Mouse (Mus musculus) ES-Bruce4 (cell line): Measurements from ENCODE around the gene Phlda2. TPM values are rescaled to one million over a fixed set of nuclear protein-coding genes. Genes with fewer than 3 reads are reported as not detected.

ENCODE experiments used
- H3K27ac ChIP-seq: 2 replicates; pipeline ENCODE4 v1.5.1; 2012; ENCODE audit warnings: low read length, inconsistent platforms; ENCODE audit not compliant: insufficient read depth
- H3K27me3 ChIP-seq: 2 replicates; pipeline ENCODE4 v1.6.1; 2012; ENCODE audit warnings: mild to moderate bottlenecking, low read length, inconsistent platforms; ENCODE audit not compliant: control insufficient read depth, poor library complexity, insufficient read depth, severe bottlenecking
- H3K36me3 ChIP-seq: 2 replicates; pipeline ENCODE4 v1.6.1; 2012; ENCODE audit warnings: inconsistent platforms, mild to moderate bottlenecking, low read length, moderate library complexity; ENCODE audit not compliant: control insufficient read depth, poor library complexity, insufficient read depth, severe bottlenecking
- H3K4me1 ChIP-seq: one replicate; pipeline ENCODE4 v1.8.1; 2011; ENCODE audit warnings: low read length; ENCODE audit not compliant: control insufficient read depth, insufficient read depth
- H3K4me3 ChIP-seq: 2 replicates; pipeline ENCODE4 v1.5.1; 2011; ENCODE audit warnings: low read depth, mild to moderate bottlenecking, low read length
- H3K9ac ChIP-seq: 2 replicates; pipeline ENCODE4 v1.6.1; 2012; ENCODE audit warnings: low read depth, mild to moderate bottlenecking, inconsistent platforms; ENCODE audit not compliant: poor library complexity, severe bottlenecking
- H3K9me3 ChIP-seq: replicated peaks from 2 replicates; pipeline ENCODE4 v1.6.1; 2012; ENCODE audit warnings: mild to moderate bottlenecking, low read length, inconsistent platforms; ENCODE audit not compliant: control insufficient read depth, poor library complexity, insufficient read depth, severe bottlenecking
- CTCF ChIP-seq: IDR thresholded peaks from one replicate; pipeline ENCODE4 v1.8.1; 2011; ENCODE audit warnings: low read depth, low read length
- EP300 ChIP-seq: IDR thresholded peaks from 2 replicates; pipeline ENCODE4 v1.6.1; 2011; ENCODE audit warnings: low read depth, low read length; ENCODE audit not compliant: insufficient read depth
- POLR2A ChIP-seq: IDR thresholded peaks from one replicate; pipeline ENCODE4 v1.8.1; 2011; ENCODE audit warnings: low read length; ENCODE audit not compliant: insufficient read depth
- polyA plus RNA-seq: library from polyadenylated mRNA; stranded (reverse); fragments of >200 nt; gene quantifications from 2 replicates; pipeline ENCODE4 v1.2.4, GENCODE M21; 2011; ENCODE audit warnings: low read depth; ENCODE audit not compliant: missing spikeins, insufficient read depth, insufficient read length

Gene Phlda2
- polyA plus RNA-seq, 1 experiment: 44.9 TPM

GRCm38 (mm10) chr7:143519333-143519732 is 16.4 kb upstream of the Phlda2 start:
- H3K36me3 ChIP-seq: peaks cover 55% of the 10 kb centered on the region

GRCm38 (mm10) chr7:143514416-143514768 is 11.4 kb upstream of the Phlda2 start:
- H3K9ac ChIP-seq: no peak overlapping the region
- H3K27me3 ChIP-seq: no peaks in the 10 kb centered on the region
- no peaks in the 10 kb centered on the region for H3K4me1 ChIP-seq
- no peaks in the 10 kb centered on the region for H3K9me3 ChIP-seq
- H3K4me3 ChIP-seq: no peak overlapping the region
- TF ChIP-seq POLR2A (no peak), CTCF (no peak), EP300 (no peak)
- H3K27ac ChIP-seq: no peak overlapping the region
- H3K36me3 ChIP-seq: peaks cover 34% of the 10 kb centered on the region

More at GRCm38 (mm10) chr7:143519333-143519732, 16.4 kb upstream of the Phlda2 start:
- H3K9me3 ChIP-seq: no peaks in the 10 kb centered on the region
- no peak overlapping the region for H3K4me3 ChIP-seq
- H3K9ac ChIP-seq: no peak overlapping the region
- H3K4me1 ChIP-seq: no peaks in the 10 kb centered on the region
- no peak for TF ChIP-seq CTCF
- no peak for TF ChIP-seq EP300
- TF ChIP-seq POLR2A: no peak
- no peaks in the 10 kb centered on the region for H3K27me3 ChIP-seq
- H3K27ac ChIP-seq: no peak overlapping the region

- Histone ChIP-seq H3K9me3 (no peaks in the 10 kb centered on the region), H3K27ac (no peak overlapping the region), H3K4me1 (no peaks in the 10 kb centered on the region), H3K4me3 (no peak overlapping the region), H3K36me3 (peaks cover 30% of the 10 kb centered on the region), H3K9ac (no peak overlapping the region), H3K27me3 (no peaks in the 10 kb centered on the region)
- TF ChIP-seq EP300 (no peak), CTCF (no peak), POLR2A (no peak)
Observed at GRCm38 (mm10) chr7:143513763-143514415, 10.9 kb upstream of the Phlda2 start.

GRCm38 (mm10) chr7:143511335-143511712 is 8.4 kb upstream of the Phlda2 start:
- Histone ChIP-seq H3K27me3 (no peaks in the 10 kb centered on the region), H3K4me1 (peaks cover under 1% of the 10 kb centered on the region), H3K36me3 (peaks cover 15% of the 10 kb centered on the region; the same call in 1 of the 2 replicates), H3K27ac (no peak overlapping the region), H3K9me3 (no peaks in the 10 kb centered on the region), H3K9ac (no peak overlapping the region), H3K4me3 (no peak overlapping the region)
- no peak for TF ChIP-seq POLR2A
- no peak for TF ChIP-seq CTCF
- TF ChIP-seq EP300: no peak

- Histone ChIP-seq H3K9ac (no peak overlapping the region), H3K27ac (no peak overlapping the region), H3K4me1 (peaks cover 3% of the 10 kb centered on the region), H3K9me3 (no peaks in the 10 kb centered on the region), H3K36me3 (peaks cover 13% of the 10 kb centered on the region; the same call in 1 of the 2 replicates), H3K4me3 (no peak overlapping the region), H3K27me3 (no peaks in the 10 kb centered on the region)
- TF ChIP-seq EP300 (no peak), CTCF (no peak), POLR2A (no peak)
Observed at GRCm38 (mm10) chr7:143510593-143511334, 7.8 kb upstream of the Phlda2 start.

GRCm38 (mm10) chr7:143509566-143509965 is 6.6 kb upstream of the Phlda2 start:
- no peaks in the 10 kb centered on the region for H3K9me3 ChIP-seq
- peaks cover 6% of the 10 kb centered on the region; the same call in 1 of the 2 replicates for H3K36me3 ChIP-seq
- H3K4me3 ChIP-seq: no peak overlapping the region
- H3K4me1 ChIP-seq: peaks cover 3% of the 10 kb centered on the region
- TF ChIP-seq CTCF (no peak), EP300 (no peak)
- H3K9ac ChIP-seq: no peak overlapping the region
- H3K27ac ChIP-seq: no peak overlapping the region
- no peaks in the 10 kb centered on the region for H3K27me3 ChIP-seq
